ENCODE assay signal across 19 mouse cellular contexts in the genomic region with DNA sequence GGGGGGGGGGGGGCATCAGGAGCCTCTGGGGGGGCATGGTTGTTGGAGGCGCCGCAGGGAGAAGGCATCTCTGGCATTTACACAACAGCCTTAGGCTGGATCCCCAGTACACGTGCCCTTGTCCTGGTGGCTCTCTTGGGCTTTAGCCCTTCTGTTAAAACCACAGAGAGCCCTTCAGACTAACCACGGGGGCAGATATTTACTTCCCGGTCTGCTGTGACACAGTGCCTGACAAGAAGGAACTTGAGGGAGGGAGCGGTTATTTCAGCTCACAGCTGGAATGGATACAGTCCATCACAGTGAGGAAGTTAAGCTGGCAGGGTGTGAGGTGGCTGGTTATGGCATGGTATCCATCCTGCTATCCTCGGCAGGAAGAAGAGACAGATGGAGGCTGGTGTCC.
DNase-seq lines count a peak whose midpoint lies in the region; ATAC-seq and TF ChIP-seq lines count a peak whose summit lies in the region.
"Had no signal": no experiment of that assay in that cellular context is flagged by ENCODE, and none has a peak within 500 bp of the region (broad histone marks: within the 10 kb centered on the region; RNA-seq: fewer than 3 reads in every experiment).

No protein-coding gene starts in this region.

- no peak for DNase-seq in forebrain, embryonic 10.5 days (ENCODE audit: extremely low spot score, low spot score)
- peak; percentile 76 for DNase-seq in MEL (ENCODE audit: low read depth, low spot score)
- DNase-seq in lung, postnatal 0 days (ENCODE audit: low spot score): peak; percentile 79
- DNase-seq in monocyte, adult 2 months (ENCODE audit: low read depth in 1 of 2, low spot score in 2 of 2): peak; percentile 53 to 62
- no peak for DNase-seq in left cerebral cortex, adult 8-10 months (ENCODE audit: low spot score in 2 of 2)
- no peak for DNase-seq in hindbrain, embryonic 11.5 days (ENCODE audit: low spot score)
- DNase-seq in adrenal gland, postnatal 36 days: no peak
- DNase-seq: adrenal gland, postnatal 10 days; cerebellum, adult 8-10 months; gastrocnemius, postnatal 36 days; kidney, adult 18-20 months; kidney, postnatal 25 days; left cerebral cortex, postnatal 4 days; spleen, adult 18-20 months; thymus, postnatal 14 days had no signal

- 0 out of 2 replicates have a peak overlapping the region, but pooled peaks have one; percentile 7 for H3K4me2 ChIP-seq in forebrain, embryonic 15.5 days (replicated peaks)
- no peak overlapping the region for H3K4me2 ChIP-seq in lung, postnatal 0 days (replicated peaks; ENCODE audit: low read depth, low read length)
- H3K4me2 ChIP-seq in hindbrain, embryonic 11.5 days (replicated peaks; ENCODE audit: low read depth, low read length): no peak overlapping the region
- H3K4me2 ChIP-seq: hindbrain, embryonic 15.5 days; liver, embryonic 11.5 days had no signal

- no peak for ATAC-seq in forebrain, embryonic 15.5 days (replicated peaks)
- peak; percentile 85 for ATAC-seq in lung, postnatal 0 days
- no peak for ATAC-seq in hindbrain, embryonic 11.5 days (ENCODE audit: low FRiP score)

- TF ChIP-seq CTCF in MEL (IDR thresholded peaks at IDR 0.05 in 2 of 3, conservative IDR thresholded peaks at IDR 0.05 in 1 of 3; ENCODE audit: control insufficient read depth in 1 of 3, insufficient read depth in 1 of 3, low read depth in 2 of 3, low read length in 3 of 3, poor library complexity in 1 of 3, severe bottlenecking in 1 of 3): no peak
- TF ChIP-seq CTCF in lung, postnatal 0 days (IDR thresholded peaks at IDR 0.05): no peak

- WGBS in forebrain, embryonic 15.5 days: 30% methylated on average over 7 of the region's 7 CpGs
- 32% methylated on average over 7 of the region's 7 CpGs for WGBS in forebrain, embryonic 10.5 days
- 20% methylated on average over 7 of the region's 7 CpGs for WGBS in lung, postnatal 0 days
- WGBS in hindbrain, embryonic 11.5 days: 31% methylated on average over 7 of the region's 7 CpGs

- TF ChIP-seq RAD21 in MEL (IDR thresholded peaks at IDR 0.05; ENCODE audit: low read depth, low read length): no peak

- 0 out of 2 replicates have a peak overlapping the region, but pooled peaks have one; percentile 36 for H3K27ac ChIP-seq in forebrain, embryonic 15.5 days (replicated peaks)
- H3K27ac ChIP-seq in forebrain, embryonic 10.5 days: no peak overlapping the region
- no peak overlapping the region for H3K27ac ChIP-seq in MEL (ENCODE audit: control insufficient read depth, low read depth, low read length)
- H3K27ac ChIP-seq in lung, postnatal 0 days (ENCODE audit: low read length): no peak overlapping the region
- no peak overlapping the region for H3K27ac ChIP-seq in hindbrain, embryonic 11.5 days (ENCODE audit: low read depth, low read length)
- H3K27ac ChIP-seq: hindbrain, embryonic 15.5 days; stomach, postnatal 0 days had no signal

- H3K27me3 ChIP-seq in forebrain, embryonic 15.5 days: peaks cover 5% of the 10 kb centered on the region; the same call in 1 of the 2 replicates
- peaks cover 94% of the 10 kb centered on the region for H3K27me3 ChIP-seq in forebrain, embryonic 10.5 days (ENCODE audit: poor library complexity, severe bottlenecking)
- 0 out of 4 replicates have a peak, but pooled peaks cover 0 to 1% of the 10 kb centered on the region in 2 experiments for H3K27me3 ChIP-seq in MEL (ENCODE audit: control insufficient read depth in 1 of 2, insufficient read depth in 2 of 2, low read length in 2 of 2)
- peaks cover 39% of the 10 kb centered on the region for H3K27me3 ChIP-seq in lung, postnatal 0 days (replicated peaks; ENCODE audit: insufficient read depth, low read length)
- H3K27me3 ChIP-seq in hindbrain, embryonic 11.5 days (ENCODE audit: control insufficient read depth, insufficient read depth, low read length): peaks cover 6% of the 10 kb centered on the region

- H3K9ac ChIP-seq in forebrain, embryonic 15.5 days (replicated peaks): no peak overlapping the region
- no peak overlapping the region for H3K9ac ChIP-seq in MEL (ENCODE audit: control insufficient read depth, low read depth, low read length, poor library complexity, severe bottlenecking)
- no peak overlapping the region for H3K9ac ChIP-seq in lung, postnatal 0 days (replicated peaks; ENCODE audit: low read depth)
- H3K9ac ChIP-seq in hindbrain, embryonic 11.5 days (ENCODE audit: low read depth, low read length): no peak overlapping the region
- H3K9ac ChIP-seq: hindbrain, embryonic 15.5 days had no signal

- no peaks in the 10 kb centered on the region for H3K79me2 ChIP-seq in MEL (ENCODE audit: control insufficient read depth, insufficient read depth, low read length, poor library complexity)

- no peak overlapping the region for H3K4me3 ChIP-seq in forebrain, embryonic 15.5 days
- H3K4me3 ChIP-seq in forebrain, embryonic 10.5 days: no peak overlapping the region
- H3K4me3 ChIP-seq in MEL (ENCODE audit: control insufficient read depth in 1 of 2, insufficient read depth in 1 of 2, low read depth in 2 of 2, low read length in 2 of 2): no peak overlapping the region
- no peak overlapping the region for H3K4me3 ChIP-seq in lung, postnatal 0 days (ENCODE audit: low read depth, low read length)
- H3K4me3 ChIP-seq in hindbrain, embryonic 11.5 days (ENCODE audit: low read depth, low read length): no peak overlapping the region
- H3K4me3 ChIP-seq: hindbrain, embryonic 15.5 days had no signal

- TF ChIP-seq POLR2A in MEL (IDR thresholded peaks at IDR 0.05; ENCODE audit: control insufficient read depth in 1 of 2, insufficient read depth in 1 of 2, low read depth in 1 of 2, low read length in 2 of 2, poor library complexity in 1 of 2): no peak

- H3K9me3 ChIP-seq in forebrain, embryonic 15.5 days: no peaks in the 10 kb centered on the region
- peaks cover 11% of the 10 kb centered on the region; the same call in 1 of the 2 replicates for H3K9me3 ChIP-seq in forebrain, embryonic 10.5 days
- H3K9me3 ChIP-seq in MEL (replicated peaks; ENCODE audit: insufficient read depth, low read length): no peaks in the 10 kb centered on the region
- H3K9me3 ChIP-seq in lung, postnatal 0 days (ENCODE audit: low read length): no peaks in the 10 kb centered on the region
- H3K9me3 ChIP-seq in hindbrain, embryonic 11.5 days (ENCODE audit: control insufficient read depth, low read length): no peaks in the 10 kb centered on the region
- H3K9me3 ChIP-seq: hindbrain, embryonic 15.5 days had no signal

- TF ChIP-seq EP300 in MEL (IDR thresholded peaks at IDR 0.05; ENCODE audit: low read depth in 1 of 2, low read length in 2 of 2): peak; percentile 29 to 43; a peak in 2 of 4 replicates
- peak; percentile 48; the same call in 1 of the 2 replicates for TF ChIP-seq EP300 in lung, postnatal 0 days (IDR thresholded peaks at IDR 0.05)

- no peaks in the 10 kb centered on the region for H3K36me3 ChIP-seq in forebrain, embryonic 15.5 days
- H3K36me3 ChIP-seq in forebrain, embryonic 10.5 days (replicated peaks): no peaks in the 10 kb centered on the region
- H3K36me3 ChIP-seq in MEL (ENCODE audit: control insufficient read depth in 1 of 2, insufficient read depth in 2 of 2, low read length in 2 of 2): peaks cover 0 to 14% of the 10 kb centered on the region in 2 experiments; a peak in 2 of 4 replicates
- H3K36me3 ChIP-seq in lung, postnatal 0 days (ENCODE audit: insufficient read depth, low read length): no peaks in the 10 kb centered on the region
- no peaks in the 10 kb centered on the region for H3K36me3 ChIP-seq in hindbrain, embryonic 11.5 days (ENCODE audit: control insufficient read depth, insufficient read depth, low read length)
- H3K36me3 ChIP-seq: hindbrain, embryonic 15.5 days had no signal

- H3K4me1 ChIP-seq in forebrain, embryonic 15.5 days: peaks cover 60% of the 10 kb centered on the region
- peaks cover 80% of the 10 kb centered on the region for H3K4me1 ChIP-seq in forebrain, embryonic 10.5 days
- peaks cover 5 to 19% of the 10 kb centered on the region in 2 experiments; a peak in 3 of 4 replicates for H3K4me1 ChIP-seq in MEL (ENCODE audit: control insufficient read depth in 1 of 2, insufficient read depth in 2 of 2, low read length in 2 of 2)
- 0 out of 2 replicates have a peak, but pooled peaks cover 3% of the 10 kb centered on the region for H3K4me1 ChIP-seq in lung, postnatal 0 days (ENCODE audit: insufficient read depth, low read depth, low read length)
- peaks cover 18% of the 10 kb centered on the region for H3K4me1 ChIP-seq in hindbrain, embryonic 11.5 days (replicated peaks; ENCODE audit: control insufficient read depth, insufficient read depth, low read length)

TF ChIP-seq in MEL, 35 proteins besides CTCF, POLR2A, EP300 and RAD21:
- TF ChIP-seq MXI1 (IDR thresholded peaks at IDR 0.05; ENCODE audit: low read depth, low read length): peak; percentile 37; the same call in 1 of the 2 replicates
- TF ChIP-seq GABPA (IDR thresholded peaks at IDR 0.05; ENCODE audit: low read depth, low read length): no peak
- peak; percentile 39; the same call in 1 of the 2 replicates for TF ChIP-seq SIN3A (IDR thresholded peaks at IDR 0.05; ENCODE audit: low read length)
- TF ChIP-seq MAX (IDR thresholded peaks at IDR 0.05; ENCODE audit: low read length): peak; percentile 61; the same call in 1 of the 2 replicates
- 0 out of 2 replicates have a peak, but pooled peaks have one; percentile 40 for TF ChIP-seq MYC (IDR thresholded peaks at IDR 0.05; ENCODE audit: low read depth, low read length)
- TF ChIP-seq ETS1 (IDR thresholded peaks at IDR 0.05; ENCODE audit: low read depth, low read length): 0 out of 2 replicates have a peak, but pooled peaks have one; percentile 30
- 0 out of 2 replicates have a peak, but pooled peaks have one; percentile 32 for TF ChIP-seq MAZ (IDR thresholded peaks at IDR 0.05; ENCODE audit: low read depth, low read length)
- TF ChIP-seq GATA1 (IDR thresholded peaks at IDR 0.05; ENCODE audit: low read depth, low read length): no peak

Comparison
In these comparisons a context has a peak if more than half of its experiments do, and no peak if none do; other contexts are left out.
1. DNase-seq: peak in MEL (single experiment), lung, postnatal 0 days (single experiment) and monocyte, adult 2 months (2 of 2); none in forebrain, embryonic 10.5 days (single experiment), left cerebral cortex, adult 8-10 months (0 of 2), hindbrain, embryonic 11.5 days (single experiment) and adrenal gland, postnatal 36 days (0 of 2).